Mouse (Mus musculus): ENCODE data around the gene 4930564D02Rik.
A peak's percentile ranks its signal among the peaks of the same experiment; 100 is the strongest.

The 4930564D02Rik gene

DNA sequence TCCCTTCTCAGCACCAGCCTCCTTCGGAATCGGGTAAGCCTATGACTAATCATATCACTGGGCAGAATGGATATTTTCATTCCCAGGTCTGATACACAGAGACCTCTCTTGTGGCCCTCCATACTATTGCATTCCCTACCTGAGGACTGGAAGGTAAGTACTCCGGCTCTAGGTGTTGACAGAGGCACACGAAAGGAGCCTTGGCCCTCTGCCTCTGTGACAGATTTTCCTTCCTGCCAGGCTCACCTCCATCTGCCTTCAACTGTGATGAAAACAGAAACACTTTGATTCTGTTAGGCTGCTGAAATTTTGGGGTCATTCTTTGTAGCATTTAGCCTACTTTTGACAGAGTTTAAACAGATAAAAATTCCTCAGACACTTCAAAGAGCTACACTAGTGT, 47.2 kb downstream of the 4930564D02Rik start:
- DNase-seq (ENCODE audit: low spot score in 2 of 2) = no peak

DNA sequence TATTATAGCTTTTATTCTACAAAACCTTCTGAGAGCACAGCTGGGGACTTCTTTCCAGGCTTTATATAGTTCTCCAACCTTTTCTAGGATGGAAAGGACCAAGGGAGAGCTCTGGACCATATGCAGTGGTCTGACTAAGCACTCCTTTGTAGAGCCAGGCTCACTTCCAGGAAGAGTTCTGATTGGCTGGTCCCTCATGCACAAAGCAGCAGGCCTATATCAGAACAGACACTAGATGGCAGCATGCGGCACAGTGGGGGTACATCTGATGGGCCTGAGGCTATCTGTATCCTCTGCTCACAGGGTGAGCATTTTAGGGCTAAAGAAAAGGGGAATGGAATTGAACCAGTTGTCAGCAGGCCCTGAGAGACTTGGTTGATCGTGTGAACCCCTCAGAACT, 47.6 kb downstream of the 4930564D02Rik start:
- DNase-seq (ENCODE audit: low spot score in 2 of 2) = peak; percentile 37 to 47

DNA sequence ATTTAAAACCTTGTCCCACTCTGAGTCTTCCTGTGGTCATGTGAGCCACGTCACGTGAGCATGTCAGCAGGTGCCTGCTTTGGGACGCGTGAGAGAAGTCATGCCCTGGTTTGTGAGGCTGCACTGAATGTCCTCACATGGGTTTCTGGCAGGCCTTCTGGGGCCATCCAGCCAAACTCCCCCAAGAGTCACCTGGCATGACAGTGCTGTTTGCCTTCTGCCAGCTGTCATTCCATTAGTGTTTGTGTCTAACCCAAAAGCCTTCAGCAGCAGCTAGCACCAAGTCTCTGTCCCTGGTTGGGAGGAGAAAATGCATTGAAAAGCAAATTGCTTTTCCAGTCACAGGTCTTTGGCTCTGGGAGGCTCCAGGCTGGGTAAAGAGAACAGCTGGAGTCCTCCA, 50.0 kb downstream of the 4930564D02Rik start:
- DNase-seq (ENCODE audit: low spot score in 2 of 2) = no peak

DNA sequence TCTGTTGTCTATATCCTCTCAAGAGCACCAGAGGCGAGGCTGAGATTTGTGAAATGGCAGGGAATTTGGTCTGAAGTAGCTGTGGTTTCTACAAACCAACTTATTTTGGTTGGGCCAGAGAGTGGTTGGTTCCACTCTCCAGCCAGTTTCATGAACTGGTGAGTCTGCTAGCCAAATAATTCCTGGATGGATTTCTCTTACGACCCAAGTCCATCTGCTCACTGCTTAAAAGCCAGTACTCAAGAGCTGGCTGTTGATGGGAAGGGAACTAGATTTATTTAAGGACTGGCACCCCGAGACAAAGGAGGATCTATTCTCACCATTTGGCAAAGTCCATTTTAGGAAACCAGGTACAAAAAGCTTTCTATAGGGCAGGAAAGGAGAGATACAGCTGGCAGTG, 57.1 kb downstream of the 4930564D02Rik start:
- no peak for DNase-seq (ENCODE audit: low spot score in 2 of 2)

DNA sequence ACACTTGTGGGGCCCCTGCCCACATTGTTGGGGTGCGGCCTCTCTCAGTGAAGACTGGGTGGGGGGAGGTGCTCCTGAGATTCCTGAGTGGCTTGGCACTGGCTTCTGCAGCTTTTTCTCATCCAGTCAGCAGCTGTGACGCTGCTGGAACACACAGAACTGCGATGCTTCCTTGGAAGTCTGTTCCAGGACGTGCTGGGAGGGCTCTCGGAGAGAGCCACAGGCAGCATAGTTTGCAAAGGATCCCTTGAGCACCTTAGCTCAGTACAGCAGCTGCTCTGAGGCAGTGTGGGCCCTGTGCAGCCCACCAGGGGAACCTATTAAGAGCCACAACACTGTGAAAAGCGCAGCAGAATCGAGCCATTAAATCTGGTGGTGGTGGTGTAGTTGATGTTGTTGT, 61.2 kb downstream of the 4930564D02Rik start:
- DNase-seq (ENCODE audit: low spot score in 2 of 2) = no peak
